Mouse (Mus musculus): Measurements from ENCODE around the gene Ess2.

The Ess2 gene

DNA sequence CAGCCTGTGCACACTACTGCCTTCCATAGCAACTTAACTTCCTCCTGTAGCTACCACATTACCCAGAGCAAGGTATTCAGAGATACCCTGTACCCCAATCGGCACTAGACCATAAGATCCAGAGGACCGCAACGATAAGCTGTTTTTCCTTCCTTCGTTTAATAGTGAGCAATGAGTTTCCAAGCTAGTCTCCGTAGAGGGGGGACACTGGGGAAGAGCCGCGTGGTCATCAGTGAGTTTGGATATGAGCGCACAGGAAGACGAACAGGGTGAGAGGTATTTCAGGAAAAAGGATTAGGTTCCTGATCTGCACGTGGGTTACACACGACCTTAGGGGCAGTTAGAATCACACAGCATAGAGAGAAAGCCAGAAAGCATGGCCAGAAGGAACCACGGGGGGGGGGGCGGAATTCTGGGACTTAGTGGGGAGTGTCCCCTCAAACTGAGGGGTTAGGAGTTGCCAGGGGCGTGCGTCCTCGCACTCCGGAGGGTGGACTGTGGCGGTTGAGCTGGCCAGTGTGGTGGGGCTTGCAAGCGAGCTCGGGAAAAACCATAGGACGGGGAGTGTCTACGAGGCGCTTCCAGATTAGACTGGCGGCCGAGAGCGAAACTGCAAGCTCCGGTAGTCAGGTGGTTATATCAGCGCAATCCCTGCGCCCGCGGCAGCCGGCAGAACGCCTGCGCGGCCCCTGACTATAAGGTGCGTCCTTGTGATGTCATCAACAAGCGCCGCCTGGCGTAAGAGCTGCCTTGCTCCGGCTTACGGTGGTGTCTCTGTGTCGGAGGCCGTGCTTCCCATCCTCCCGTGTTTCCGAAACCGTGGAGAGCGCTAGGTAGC lies 10.4 kb upstream of the Ess2 start:
- DNase-seq (ENCODE audit: low read depth, low spot score), result peak; percentile 89

- DNase-seq (ENCODE audit: low read depth, low spot score), result peak; percentile 76
Observed at GRCm38 (mm10) chr16:17920586-17920985, 9.4 kb upstream of the Ess2 start.

DNA sequence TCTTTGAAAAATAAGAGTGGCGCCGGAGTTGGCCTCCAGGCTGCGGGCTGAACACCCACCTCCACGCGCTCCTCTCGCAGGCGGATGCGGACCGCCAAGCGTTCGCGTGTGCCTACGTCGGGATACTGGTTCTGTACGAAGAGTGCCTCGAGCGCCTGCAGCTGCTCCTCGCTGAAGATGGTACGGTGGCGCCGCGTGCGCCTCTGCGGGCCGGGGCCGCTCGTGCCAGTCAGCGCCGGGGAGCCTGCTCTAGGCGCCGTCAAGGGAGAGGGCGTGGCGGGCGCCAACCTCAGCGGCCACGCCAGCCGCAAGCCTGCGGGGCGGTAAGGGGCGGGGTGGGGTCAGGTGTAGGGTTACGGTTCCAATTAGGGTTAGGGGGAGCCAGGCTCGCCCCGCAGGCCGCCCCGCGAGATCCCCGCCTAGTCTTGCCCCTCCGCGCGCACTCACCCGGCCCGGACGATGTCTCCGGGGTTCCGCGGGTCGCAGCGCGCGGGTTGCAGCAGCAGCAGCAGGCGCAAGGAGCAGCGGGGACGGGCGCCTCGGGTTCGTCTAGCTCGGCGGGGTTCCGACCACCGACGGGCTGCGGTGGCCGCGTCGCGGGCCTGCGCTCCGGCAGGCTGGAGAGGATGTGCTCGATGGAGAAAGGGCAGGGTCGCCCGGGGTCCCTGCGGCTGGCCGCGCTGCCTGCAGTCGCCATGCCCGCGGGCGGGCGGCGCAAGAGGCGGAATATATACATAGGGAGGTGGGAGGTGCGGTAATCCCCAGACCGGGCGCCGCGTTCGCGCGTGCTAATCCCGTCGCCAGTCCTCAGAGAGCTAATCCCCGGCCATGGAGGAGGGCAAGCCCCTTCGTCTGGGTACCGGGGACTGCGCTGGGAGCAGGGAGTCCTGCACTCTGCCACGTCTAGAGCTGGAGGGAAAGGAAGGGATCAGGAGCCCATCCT lies 3.4 kb upstream of the Ess2 start, which contains the start of gene Gsc2:
Gene Gsc2 (minus strand): TSS at position 753 of the 943 bp plus-strand sequence.
- no peak for DNase-seq (ENCODE audit: low read depth, low spot score)

- DNase-seq (ENCODE audit: low read depth, low spot score), result no peak
Observed at GRCm38 (mm10) chr16:17898462-17898861, 12.7 kb downstream of the Ess2 start, which contains the start of the genes Dgcr2 and Tssk2. Dgcr2 (minus strand) TSS chr16:17898562. Tssk2 (plus strand) TSS chr16:17898637.

- DNase-seq (ENCODE audit: low read depth, low spot score), result no peak
Observed at GRCm38 (mm10) chr16:17896091-17896490, 15.1 kb downstream of the Ess2 start.

DNA sequence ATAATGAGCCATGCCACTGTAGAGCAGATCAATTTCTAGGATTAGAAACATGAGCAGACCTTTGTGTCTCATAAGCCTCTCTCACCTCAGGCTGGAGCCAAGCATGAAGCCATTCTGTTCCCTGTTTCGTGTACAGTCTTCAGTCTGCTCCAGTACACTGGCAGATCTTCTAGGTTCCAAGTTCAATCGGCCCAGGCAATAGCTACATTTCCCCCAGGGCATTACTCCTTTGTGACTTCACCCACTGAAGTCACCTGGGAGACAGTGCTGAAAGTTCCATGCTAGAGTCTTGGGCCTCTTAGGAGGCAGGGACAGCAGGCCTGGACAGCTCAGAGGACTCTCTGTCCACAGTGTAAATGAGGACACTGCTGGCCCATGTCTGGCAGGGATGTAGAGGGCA lies 17.2 kb downstream of the Ess2 start, which contains the start of gene Tssk1:
Gene Tssk1 (plus strand): TSS at position 301 of the 400 bp plus-strand sequence.
- no peak for DNase-seq (ENCODE audit: low read depth, low spot score)

DNA sequence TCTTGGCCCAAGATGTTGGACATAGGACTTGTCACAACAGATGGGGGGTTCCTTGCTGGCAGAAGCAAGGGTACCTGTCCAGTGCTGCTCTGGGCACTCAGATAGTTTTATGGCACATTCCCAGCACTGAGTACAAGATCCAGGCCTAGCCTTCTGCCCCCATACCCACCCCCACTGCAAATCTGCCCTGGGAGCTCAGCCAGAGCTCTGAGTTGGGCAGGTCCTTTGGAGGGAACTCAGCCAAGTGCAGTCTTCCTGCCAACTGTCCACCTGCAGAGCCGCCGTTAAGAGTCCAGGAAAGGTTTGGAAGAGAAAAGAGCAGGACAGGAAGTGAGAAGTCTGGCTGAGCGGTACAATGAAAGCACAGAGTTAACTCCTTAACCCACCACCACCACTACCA lies 18.5 kb downstream of the Ess2 start:
- no peak for DNase-seq (ENCODE audit: low read depth, low spot score)

DNA sequence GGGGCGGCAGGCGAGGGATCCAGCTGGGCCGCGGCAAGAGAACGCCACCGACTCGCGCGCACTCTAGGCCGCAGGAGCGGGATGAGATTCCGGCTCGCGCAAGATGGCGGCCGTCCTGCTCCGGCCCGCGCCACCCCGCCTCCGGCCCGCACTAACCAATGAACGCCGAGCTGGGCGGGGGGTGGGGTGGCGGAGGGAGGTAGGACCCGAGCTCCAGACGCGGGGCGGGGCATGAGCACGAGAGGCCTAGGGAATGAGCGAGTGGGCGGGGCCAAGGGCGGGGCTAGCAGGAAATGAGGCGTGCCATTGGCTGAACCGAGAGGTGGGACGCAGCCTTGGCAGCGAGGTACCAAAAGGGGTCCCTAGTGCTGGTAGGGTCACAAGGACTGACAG lies 19.6 kb downstream of the Ess2 start, which contains the start of gene Gm20518:
Gene Gm20518 (minus strand): TSS at position 105 of the 393 bp plus-strand sequence.
- peak; percentile 97 for DNase-seq (ENCODE audit: low read depth, low spot score)

DNA sequence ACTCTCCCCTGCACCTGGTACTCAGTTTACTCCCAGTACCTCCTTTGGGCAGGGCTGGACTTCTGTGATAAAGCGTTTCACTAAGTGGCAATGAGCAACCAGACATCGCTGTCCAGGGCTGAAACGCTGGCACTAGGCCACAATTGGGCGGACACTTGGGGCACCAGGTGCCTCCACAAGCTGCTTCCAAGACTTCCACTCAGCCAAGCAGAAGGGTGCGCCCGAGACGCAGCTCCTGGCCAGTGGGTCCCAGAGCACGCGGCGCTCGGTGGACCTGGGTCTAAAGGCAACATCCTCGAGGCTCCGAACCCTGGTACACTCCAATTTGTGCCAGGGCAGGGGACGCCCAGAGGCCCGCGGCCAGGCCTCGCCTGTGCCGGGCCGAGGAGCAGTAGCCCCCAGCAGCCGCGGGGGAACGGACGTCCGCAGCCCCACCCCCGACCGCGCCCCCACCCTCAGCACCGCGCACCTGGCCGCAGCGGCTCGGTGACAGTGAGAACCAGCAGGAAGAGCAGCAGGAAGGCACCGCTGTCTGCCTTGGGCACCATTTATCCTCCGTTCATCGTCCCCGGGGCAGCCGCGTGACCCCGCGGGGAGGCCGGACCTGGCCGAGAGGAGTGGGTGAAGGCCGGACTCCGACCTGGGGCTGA lies 20.1 kb downstream of the Ess2 start:
- no peak for DNase-seq (ENCODE audit: low read depth, low spot score)

GRCm38 (mm10) chr16:17890342-17890727 lies 20.8 kb downstream of the Ess2 start:
- no peak for DNase-seq (ENCODE audit: low read depth, low spot score)

GRCm38 (mm10) chr16:17889689-17890341 lies 21.3 kb downstream of the Ess2 start:
- DNase-seq (ENCODE audit: low read depth, low spot score), result no peak

GRCm38 (mm10) chr16:17884116-17884515 lies 27.0 kb downstream of the Ess2 start:
- DNase-seq (ENCODE audit: low read depth, low spot score), result no peak

- DNase-seq (ENCODE audit: low read depth, low spot score), result no peak
Observed at GRCm38 (mm10) chr16:17882196-17882595, 29.0 kb downstream of the Ess2 start.

DNA sequence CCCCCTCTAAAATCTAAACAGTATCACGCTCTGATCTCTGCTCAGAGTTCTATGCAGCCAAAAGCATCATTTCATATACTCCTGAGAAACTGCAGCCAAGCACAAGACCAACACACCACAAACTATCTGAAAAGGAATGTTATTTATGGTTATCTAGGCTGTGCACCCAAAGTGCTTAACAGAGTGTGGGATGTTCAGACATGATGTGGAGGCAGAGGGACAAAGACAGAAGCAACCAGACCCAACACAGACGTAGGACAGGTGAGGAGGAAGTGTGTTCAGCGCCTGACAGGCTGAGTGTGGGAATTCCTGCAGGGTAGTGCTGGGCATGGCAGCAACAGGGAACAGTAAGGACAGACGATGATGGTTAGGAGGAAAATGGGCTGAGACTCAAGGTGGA lies 31.6 kb downstream of the Ess2 start:
- no peak for DNase-seq (ENCODE audit: low read depth, low spot score)

DNA sequence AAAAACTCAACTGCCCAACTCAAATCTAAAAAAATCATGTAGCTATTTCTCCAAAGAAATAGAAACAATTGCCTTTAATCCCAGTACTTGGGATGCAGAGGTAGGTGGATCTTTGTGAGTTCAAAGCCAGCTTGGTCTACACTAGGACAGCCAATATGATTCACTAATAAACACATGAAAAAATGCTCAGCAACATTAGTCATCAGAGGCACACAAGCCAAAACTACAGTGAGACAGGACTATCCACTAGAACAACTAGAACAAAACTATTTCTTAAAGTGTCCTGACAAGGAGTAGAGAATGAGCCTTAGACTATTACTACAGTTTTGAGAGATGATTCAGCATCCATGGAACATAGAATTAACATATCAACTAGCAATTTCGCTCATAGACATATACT lies 35.1 kb downstream of the Ess2 start:
- no peak for DNase-seq (ENCODE audit: low read depth, low spot score)

DNA sequence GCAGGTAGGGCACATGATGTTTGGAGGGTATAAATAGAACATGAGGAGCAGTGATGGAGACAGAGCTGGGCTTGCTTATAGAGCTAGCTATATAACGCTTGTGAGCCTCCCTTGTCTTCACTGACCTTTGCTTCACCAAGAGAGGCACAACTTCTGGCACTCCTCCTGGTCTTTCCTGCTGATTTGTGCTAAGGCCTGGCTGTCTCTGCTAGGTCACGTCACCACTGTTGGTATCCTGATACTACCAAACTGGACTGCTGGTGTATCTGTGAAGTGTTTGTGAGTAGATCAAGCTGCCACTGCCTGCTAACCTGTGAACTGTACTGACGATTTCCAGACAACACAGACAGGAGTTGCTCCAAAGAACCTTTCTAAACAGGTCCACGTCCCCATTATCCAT lies 36.0 kb downstream of the Ess2 start:
- no peak for DNase-seq (ENCODE audit: low read depth, low spot score)

DNA sequence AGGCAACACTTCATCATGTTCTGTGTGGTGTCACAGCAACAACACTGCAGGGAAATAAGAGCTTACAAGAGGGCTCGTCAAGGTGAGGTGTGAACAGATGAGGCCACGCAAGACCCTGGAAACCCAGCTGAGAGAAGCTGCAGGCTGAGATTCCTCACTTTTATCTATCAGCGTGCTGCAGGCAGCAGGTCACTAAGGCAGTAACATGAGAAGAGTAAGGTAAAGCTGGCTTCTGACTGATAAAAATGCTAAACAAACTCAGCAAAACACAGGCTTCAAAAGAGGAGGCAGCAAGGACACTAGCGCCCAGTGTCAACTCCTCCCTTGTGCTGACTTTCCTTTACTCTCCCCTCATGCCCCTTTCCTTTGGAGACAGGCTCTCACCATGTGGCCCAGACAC lies 38.2 kb downstream of the Ess2 start:
- DNase-seq (ENCODE audit: low read depth, low spot score), result no peak

DNA sequence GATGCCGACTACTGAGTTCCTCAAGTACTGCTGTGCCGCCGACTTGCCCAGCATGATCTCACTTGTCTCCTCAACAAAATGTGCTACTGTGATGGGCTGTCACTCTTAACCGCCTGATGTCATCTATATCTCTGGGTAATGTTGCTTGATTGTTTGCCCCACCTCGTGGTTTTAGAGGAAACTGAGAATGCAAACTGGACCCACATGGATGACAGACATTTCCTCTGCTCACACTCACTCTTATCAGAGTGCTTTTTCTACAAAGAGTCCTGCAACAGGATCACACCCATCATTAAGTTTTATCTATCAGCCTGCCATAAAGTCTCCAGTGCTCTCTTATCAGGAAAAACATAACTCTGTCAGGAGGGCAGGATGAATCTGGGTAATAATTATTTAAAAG lies 39.9 kb downstream of the Ess2 start:
- DNase-seq (ENCODE audit: low read depth, low spot score), result no peak

- DNase-seq (ENCODE audit: low read depth, low spot score), result no peak
Observed at GRCm38 (mm10) chr16:17865770-17866169, 45.4 kb downstream of the Ess2 start.

DNA sequence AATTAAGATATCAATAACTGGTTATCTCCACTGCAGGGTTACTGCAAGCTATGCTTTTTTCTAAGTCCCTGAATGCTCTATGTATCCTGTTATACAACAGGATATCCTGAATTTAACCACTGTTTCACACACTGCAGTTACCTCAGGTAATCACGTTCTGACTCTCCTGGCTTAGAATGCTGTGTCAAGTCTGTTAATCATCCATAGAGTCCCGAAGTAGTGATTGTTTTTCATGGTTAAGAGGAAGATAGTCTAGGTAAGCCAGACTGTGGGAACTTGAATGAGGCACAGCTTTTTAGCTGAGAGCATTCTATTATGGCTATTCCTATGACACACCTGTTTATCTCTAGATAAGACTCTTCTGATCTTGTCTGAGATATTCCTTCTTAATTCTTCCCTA lies 45.9 kb downstream of the Ess2 start:
- no peak for DNase-seq (ENCODE audit: low read depth, low spot score)

- no peak for DNase-seq (ENCODE audit: low read depth, low spot score)
Observed at GRCm38 (mm10) chr16:17858592-17858991, 52.6 kb downstream of the Ess2 start.
